Mouse (Mus musculus): ENCODE data around the gene Prim2. TPM values are rescaled to one million over a fixed set of nuclear protein-coding genes. Genes with fewer than 3 reads are reported as not detected.

The Prim2 gene
- total RNA-seq, 2 experiments from 2014 or later: 22.3 to 37.0 TPM

DNA sequence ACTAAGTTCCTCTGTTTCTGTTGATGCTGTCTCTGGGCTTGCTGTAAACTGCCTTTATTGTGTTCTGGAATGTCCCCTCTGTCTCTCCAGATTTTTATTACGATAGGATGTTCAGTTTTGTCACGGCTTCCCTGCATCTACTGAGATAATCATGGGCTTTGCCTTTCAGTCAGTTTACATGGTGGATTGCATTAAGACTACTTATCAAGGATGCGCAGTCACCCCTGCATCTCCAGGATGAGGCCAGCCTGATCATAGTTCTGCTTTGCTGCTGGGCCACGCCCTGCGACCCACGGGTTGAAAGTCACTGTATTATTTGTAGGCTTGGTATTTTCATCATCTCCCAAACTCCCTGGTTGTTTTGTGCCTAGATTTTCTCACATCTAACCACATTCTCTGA is 95.1 kb downstream of the Prim2 start:
- peak; percentile 98 for ATAC-seq (replicated peaks; ENCODE audit: low FRiP score, poor library complexity, severe bottlenecking)

DNA sequence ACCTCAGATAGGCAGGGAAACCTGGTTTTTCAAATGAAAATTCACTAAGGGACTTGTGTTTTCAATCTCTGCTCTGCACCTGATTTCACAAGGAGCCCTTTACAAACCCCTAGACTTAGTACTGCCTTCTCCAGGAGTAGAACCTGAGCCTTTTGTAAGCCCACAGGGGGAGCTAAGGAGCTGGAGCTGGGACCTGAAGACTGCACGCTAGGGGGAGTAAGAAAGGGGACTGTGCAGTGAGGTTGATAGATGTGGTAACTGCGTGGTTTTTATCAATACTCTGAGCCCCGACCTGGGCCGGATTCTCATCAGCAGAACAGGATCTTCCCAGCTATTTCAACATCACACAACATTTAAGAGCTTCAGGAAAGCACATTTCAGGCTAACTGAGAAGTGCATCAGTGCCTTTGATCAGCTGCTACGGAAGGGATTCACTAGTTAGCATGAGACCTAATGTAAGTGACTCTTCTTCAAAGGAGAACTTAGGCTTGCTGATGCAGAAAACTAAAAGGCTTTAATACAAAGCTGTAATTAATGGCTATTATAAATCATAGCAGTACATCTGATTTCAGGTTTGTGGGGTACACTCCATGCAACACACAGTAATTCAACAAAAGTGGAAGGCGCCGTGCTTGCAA is 103.7 kb downstream of the Prim2 start:
- ATAC-seq (replicated peaks; ENCODE audit: low FRiP score, poor library complexity, severe bottlenecking): peak; percentile 83

GRCm38 (mm10) chr1:33564032-33564431 is 105.6 kb downstream of the Prim2 start:
- ATAC-seq (replicated peaks; ENCODE audit: low FRiP score, poor library complexity, severe bottlenecking): no peak

GRCm38 (mm10) chr1:33563611-33564010 is 106.0 kb downstream of the Prim2 start:
- no peak for ATAC-seq (replicated peaks; ENCODE audit: low FRiP score, poor library complexity, severe bottlenecking)

DNA sequence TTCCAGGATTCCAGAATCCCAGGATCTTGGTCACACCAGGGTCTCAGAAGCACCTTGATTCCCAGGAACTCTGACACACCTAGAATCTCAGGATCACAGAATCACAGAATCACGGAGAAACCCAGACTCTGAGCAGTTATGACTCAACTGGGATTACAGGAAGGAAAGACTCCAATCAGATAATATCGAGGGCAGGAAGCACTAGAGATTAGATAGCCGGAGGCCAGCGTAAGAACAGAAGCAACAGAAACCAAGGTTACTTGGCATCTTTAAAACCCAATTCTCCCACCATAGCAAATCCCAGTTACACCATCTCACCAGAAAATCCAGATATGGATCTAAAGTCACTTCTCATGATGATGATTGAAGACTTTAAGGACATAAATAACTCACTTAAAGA is 113.0 kb downstream of the Prim2 start:
- no peak for ATAC-seq (replicated peaks; ENCODE audit: low FRiP score, poor library complexity, severe bottlenecking)

DNA sequence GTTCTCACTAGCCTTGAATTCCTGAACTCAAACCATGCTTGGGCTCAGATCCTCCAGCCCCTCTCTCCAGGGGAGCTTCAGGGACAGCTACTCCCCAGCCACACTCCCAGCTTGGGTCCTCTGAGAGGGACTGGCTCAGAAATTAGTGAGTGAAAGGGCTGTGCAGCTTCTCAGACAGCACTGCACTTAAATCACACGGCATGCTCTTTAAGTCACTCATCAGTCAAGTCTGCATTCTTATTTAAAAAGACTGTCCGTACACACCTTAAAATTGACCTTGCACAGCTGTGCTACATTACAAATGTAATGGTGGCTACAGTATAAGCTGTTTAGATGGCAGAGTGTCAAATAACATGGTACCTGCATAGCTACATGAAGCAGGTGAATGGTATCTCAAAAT is 114.0 kb downstream of the Prim2 start:
- no peak for ATAC-seq (replicated peaks; ENCODE audit: low FRiP score, poor library complexity, severe bottlenecking)

GRCm38 (mm10) chr1:33551350-33551749 is 118.2 kb downstream of the Prim2 start:
- no peak for ATAC-seq (replicated peaks; ENCODE audit: low FRiP score, poor library complexity, severe bottlenecking)

DNA sequence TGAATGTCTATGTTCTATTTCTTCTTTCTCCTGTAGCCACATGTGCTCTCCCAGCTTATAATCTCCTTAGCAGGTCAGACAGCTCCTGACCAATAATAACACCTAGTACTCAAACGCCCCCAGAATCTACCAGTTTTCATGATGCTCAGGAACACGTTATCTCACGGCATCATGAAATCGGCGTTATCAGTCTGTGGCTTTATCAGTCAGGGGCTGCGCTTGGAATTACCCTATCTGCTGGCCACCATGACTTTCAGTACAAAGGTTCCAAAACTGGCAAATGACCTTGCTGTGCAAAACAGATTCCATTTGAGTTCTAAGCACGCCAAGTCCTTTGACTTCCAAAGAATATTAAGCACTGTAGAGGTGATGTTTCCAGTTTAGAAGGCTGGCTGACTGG is 127.9 kb downstream of the Prim2 start:
- no peak for ATAC-seq (replicated peaks; ENCODE audit: low FRiP score, poor library complexity, severe bottlenecking)

GRCm38 (mm10) chr1:33537948-33538347 is 131.6 kb downstream of the Prim2 start:
- no peak for ATAC-seq (replicated peaks; ENCODE audit: low FRiP score, poor library complexity, severe bottlenecking)

DNA sequence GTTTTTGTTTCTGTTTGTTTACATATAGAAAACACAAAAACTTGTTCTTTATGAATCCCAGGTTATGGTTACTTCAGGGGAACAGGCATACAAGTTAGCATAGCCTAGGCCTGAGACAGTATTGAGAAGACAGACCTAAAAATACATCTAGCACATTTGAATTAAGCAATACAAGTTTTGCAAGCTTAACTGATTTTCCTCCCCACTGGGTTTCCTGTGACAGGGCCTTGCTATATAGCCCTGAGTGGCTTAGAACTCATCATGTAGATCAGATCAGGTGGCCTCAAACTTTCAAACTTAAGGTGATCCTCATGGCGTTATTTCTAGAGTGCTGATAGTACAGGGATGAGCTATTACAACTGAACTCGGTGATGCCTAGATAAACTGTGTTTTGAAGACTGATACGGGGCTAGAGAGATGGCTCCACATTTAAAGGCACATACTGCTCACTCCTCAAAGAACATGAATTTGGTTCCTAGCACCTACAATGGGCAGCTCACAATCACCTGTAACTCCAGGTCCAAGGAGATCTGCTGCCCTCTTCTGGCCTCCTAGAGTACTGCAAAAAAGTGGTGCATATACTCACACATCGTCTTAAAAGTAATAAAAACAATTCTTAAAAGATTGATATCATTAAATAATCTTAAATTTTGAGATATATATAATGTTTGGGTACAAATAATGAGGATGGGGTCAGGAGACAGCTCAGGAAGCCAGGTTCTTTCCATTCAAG is 133.2 kb downstream of the Prim2 start:
- no peak for ATAC-seq (replicated peaks; ENCODE audit: low FRiP score, poor library complexity, severe bottlenecking)

DNA sequence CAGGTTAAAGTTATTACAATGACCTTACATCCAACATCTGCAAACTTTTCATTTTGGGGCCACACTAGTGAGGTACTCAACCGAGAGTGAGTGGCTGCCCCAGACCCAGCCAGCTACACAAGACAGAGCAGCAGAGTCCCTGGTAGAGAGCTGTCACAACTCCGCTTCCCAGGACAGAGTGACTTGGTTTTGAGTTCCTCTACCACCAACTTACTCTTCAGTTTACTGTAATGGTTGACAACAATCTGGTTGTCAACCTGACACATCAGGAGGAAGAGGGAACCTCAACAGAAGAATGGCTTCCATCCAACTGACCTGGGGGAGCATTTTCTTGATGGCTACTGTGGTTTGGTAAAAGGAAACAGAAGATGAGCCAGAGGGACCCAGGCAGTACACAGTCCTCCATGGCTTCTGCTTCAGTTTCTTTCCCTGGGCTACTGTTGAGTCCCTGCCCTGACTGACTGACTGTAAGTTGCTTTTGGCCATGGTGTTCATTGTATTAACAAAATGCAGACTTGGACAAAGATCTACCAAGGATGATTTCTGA is 134.4 kb downstream of the Prim2 start:
- no peak for ATAC-seq (replicated peaks; ENCODE audit: low FRiP score, poor library complexity, severe bottlenecking)

DNA sequence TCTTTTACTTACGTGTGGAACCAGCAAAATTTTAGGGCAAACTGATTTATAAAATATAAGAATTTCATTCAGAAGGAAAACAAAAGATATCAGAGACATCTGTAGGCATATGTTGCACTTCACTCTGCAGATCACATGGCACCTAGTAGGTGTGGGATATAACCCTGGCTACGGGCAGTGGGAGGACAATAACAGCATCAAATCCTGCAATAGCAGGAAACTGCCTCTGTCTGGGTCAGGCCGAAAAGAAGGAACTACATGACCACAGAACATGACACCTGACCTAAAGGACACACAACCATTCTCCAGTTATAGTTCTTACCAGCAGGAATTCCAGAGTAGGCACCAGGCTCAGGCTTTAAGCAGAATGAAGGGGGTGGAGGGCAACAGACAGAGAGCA is 137.7 kb downstream of the Prim2 start:
- ATAC-seq (replicated peaks; ENCODE audit: low FRiP score, poor library complexity, severe bottlenecking): no peak

DNA sequence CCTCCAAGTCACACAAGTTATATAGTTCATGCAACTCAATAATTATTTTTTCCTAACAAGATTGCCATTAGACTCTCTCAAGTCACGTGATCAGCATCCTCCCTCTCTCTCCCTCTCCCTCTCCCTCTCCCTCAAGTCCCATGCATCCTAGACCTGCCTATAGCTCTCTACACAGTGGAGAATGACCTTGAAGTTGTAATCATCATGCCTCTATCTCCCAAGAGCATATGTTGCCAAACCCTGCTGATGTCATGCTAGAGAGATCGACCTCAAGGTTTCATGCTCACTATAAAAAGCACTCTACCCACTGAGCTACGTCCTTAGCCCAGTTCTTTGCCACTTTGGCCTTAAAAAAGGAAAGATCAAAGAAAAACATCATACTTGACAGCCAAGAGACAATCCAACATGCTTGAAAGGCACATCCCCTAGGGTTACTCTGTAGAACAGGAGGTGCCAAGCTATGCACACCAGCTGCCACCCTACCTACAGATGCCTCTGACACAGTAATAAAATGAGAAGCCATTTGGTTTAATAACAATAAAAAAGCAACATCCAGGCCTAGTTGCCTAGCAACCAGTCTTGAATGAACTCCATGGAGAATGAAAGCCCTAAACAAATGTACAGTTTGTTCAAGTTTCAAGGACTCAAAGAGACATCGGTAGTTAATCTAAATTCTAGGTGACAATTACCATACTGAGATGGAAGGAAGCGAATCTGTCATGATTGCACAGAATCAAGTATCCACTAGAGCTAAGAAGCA is 138.3 kb downstream of the Prim2 start:
- ATAC-seq (replicated peaks; ENCODE audit: low FRiP score, poor library complexity, severe bottlenecking): peak; percentile 69

GRCm38 (mm10) chr1:33530491-33530890 is 139.1 kb downstream of the Prim2 start:
- no peak for ATAC-seq (replicated peaks; ENCODE audit: low FRiP score, poor library complexity, severe bottlenecking)

DNA sequence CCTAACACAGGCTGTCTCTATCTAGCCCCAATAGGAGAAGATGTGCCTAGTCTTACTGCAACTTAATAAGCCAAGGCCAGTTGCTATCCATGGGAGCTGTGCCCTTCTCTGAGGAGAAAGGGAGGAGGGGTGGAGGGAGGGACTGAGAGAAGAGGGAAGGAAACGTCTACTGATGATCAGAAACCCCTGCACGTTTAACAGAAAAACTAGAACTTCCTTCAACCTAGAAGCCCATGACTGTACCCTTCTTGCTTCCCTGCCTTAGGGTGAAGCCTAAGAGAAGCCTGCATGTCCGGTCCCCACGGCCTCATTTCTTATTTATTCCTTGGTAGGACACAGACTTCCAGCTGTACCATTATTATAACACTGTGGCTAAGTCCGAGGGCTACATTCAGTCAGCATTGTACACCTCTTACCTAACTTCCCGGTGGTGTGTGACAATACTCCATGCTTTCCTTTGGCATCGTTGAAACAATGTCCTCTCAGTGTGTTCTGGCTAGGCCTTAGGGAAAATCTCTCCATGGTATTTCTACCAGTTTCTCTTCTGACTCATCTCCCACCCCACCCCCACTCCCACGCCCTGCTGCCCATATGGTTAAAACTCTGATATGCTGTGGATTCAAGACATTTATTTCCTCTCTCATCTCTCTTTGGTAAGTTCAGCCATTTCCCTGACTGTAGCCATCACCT is 139.9 kb downstream of the Prim2 start:
- ATAC-seq (replicated peaks; ENCODE audit: low FRiP score, poor library complexity, severe bottlenecking): no peak

DNA sequence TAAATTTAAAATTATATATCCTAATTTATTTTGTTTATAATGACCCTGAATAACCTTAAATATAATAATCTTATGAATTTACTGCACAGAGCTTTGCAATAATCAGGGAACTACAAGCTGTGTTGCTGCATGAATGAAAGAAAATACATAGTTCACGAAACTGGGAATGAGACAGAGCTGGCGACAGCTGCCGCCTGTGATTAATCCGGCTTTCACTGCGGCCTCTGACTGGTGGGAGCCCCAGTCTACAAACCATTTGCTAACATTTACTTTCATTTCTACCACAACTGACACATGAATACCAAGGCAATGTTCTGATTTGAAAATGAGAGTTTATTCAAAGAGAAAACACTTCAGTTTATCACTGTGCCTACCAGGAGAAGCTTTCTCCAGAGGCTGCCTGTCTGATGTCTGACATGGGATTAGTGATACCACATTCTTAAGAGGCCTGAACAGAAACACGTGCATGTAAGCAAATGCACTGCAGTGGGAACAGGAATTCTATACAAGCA is 142.2 kb downstream of the Prim2 start:
- ATAC-seq (replicated peaks; ENCODE audit: low FRiP score, poor library complexity, severe bottlenecking): no peak

DNA sequence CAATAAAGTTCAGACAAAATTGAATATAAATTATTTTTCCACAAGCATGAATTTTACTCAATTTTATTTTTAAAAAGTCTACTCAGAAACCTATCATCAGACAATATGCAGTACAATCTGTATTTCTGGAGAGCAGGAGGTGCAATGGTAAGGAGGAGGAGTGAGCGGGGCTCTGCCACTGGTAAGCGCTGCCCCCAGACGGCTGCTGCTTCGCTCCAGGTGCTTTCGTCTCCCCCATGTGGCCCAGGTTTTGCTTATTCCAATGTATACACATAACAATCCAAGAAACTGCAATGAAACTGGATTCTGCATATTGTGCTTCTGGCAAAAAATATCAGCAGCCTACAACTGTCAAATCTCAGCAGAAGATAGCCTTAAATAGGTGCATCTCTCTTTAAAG is 146.4 kb downstream of the Prim2 start:
- ATAC-seq (replicated peaks; ENCODE audit: low FRiP score, poor library complexity, severe bottlenecking): no peak

- ATAC-seq (replicated peaks; ENCODE audit: low FRiP score, poor library complexity, severe bottlenecking): no peak
Observed at GRCm38 (mm10) chr1:33515124-33515523, 154.5 kb downstream of the Prim2 start.

GRCm38 (mm10) chr1:33511310-33511709 is 158.3 kb downstream of the Prim2 start:
- ATAC-seq (replicated peaks; ENCODE audit: low FRiP score, poor library complexity, severe bottlenecking): no peak

DNA sequence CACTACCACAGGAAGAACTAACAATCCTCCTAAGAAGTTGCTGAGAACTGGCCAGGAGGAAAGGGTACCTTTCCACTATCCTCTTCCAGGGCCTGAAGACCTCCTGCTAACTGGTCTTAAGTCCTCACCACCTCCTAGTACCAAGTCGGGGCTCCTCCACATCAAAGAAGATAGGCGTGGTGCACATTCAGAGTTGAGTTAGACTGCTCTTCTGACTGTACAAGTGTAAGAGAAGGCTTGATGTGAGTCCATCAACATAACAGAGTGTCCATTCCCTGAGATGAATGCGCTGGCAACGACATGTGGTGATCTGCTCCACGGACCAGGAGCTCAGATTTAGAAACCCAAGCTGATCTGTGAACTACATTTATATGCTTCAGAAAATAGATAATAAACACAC is 165.2 kb downstream of the Prim2 start:
- ATAC-seq (replicated peaks; ENCODE audit: low FRiP score, poor library complexity, severe bottlenecking): no peak

Data from erythroblast, adult 5-6 weeks (primary cell).